Mouse (Mus musculus) frontal cortex, adult (tissue): Measurements from ENCODE around the gene Rnf123.

Source experiments
- ATAC-seq: cut with Nextera tagmentation; 2 replicates; pipeline ENCODE4 v1.9.2; 2017; ENCODE audit warnings: mild to moderate bottlenecking, moderate library complexity, mixed read lengths; ENCODE audit not compliant: low TSS enrichment

Gene Rnf123

DNA sequence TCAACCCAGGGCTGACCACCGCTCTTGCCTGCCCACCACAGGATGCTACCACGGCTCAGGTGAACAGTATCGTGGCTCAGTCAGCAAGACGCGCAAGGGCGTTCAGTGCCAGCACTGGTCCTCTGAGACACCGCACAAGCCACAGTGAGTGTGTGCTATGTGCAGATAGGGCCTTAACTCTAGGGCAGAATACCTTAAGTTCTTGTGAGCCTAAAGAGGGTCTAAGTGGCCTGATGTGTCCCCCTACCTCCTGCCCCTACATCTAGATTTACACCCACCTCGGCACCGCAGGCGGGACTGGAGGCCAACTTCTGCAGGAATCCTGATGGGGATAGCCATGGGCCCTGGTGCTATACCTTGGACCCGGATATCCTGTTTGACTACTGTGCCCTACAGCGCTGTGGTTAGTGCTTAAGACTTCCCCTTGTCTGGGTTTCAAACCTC, at the start of gene Rnf123:
Gene Rnf123 (minus strand): TSS at position 359 of the 444 bp plus-strand sequence.
- ATAC-seq = no peak

DNA sequence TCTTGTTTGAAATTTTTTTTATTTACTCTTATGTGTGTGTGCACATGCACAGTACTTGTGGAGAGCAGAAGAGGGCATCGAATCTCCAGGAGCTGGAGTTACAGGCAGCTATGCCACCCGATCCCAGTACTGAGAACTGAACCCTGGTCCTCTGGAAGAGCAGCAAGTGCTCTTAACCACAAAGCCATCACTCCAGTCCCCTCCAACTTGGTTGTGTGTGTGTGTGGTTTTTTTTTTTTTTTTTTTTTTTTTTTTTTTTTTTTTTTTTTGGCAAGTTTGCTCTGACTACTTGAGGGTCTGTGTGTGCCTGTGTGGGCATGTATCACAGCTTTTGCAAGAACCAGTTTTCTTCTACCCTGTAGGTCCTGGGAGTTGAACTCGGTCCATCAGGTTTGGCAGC, 49.2 kb upstream of the Rnf123 start:
- ATAC-seq = no peak

DNA sequence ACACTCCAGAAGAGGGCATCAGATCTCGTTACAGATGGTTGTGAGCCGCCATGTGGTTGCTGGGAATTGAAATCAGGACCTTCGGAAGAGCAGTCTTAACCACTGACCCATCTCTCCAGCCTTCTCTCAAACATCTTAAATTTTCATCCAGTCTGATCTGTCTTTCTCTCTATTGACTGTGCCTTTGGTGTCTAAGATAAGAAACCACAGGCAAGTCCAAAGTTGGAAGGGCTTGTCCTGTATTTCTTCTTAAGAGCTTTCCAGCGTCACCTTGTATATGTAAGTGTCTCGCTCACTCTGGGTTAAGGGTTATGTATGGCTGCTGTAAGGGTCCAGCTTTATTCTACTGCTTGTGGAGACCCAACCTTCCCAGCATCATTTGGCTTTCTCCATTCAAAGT, 48.4 kb upstream of the Rnf123 start:
- no peak for ATAC-seq

DNA sequence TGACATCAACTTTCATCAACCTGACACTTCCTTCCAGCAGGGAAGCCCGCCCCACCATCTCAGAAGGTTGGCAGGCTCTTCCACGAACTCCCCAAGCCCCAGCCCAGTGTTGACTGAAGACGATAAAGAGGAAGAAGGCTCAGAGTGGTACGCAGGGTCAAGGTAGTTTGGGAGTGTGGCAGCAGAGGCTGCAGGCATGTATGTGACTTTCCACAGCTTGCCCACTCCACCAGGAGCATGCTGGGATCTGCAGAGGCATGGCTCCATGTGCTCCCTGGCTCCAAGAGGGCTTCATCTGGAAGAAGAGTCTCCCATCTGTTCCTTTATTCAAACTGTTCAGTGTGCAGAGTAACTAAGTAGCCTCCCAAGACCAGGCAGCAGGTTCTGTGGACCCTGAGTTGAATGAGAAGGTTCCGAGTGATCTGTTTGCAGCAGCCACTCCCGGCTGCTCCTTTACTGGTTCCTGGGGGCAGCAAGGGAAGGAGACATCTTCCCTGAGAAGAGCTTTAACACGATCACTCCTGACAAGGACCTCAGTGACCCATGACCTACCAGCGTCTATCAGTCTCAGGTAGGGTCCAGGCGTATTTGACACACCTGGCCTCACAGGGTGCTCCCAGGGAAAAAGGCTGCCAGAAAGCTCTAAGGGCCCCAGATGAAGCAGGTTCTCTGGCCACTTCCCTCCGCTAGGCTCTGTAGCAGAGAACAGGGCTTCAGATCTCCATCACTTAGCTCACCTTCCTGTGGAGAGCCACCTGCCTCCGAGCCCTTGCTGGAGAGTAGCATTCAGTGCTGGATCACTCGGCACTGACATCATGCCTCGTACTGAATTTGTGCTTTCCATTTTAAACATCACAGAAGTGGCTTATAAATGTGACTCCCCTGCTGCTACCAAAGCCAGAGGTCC, 46.1 kb upstream of the Rnf123 start:
- peak; percentile 21; the same call in 1 of the 2 replicates for ATAC-seq

DNA sequence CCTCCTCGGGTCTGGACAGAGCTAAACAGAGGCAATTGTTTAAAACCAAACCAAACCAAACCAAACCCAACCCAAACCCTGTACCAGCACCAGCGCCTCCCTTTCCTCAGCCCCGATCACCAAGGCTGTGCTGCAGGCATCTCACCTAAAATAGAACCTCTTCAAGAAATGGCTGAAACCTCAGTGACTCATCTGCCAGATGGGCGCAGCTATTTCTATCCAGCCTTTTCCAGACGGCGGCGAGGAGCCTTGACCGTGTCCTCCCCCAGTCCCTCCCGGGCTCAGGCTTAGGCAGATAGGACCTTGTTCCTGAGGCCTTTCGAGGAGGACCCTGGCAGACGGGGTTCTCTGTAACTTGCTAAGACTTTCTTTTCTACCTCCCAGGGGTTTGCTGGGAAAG, 45.1 kb upstream of the Rnf123 start:
- peak; percentile 74 for ATAC-seq

DNA sequence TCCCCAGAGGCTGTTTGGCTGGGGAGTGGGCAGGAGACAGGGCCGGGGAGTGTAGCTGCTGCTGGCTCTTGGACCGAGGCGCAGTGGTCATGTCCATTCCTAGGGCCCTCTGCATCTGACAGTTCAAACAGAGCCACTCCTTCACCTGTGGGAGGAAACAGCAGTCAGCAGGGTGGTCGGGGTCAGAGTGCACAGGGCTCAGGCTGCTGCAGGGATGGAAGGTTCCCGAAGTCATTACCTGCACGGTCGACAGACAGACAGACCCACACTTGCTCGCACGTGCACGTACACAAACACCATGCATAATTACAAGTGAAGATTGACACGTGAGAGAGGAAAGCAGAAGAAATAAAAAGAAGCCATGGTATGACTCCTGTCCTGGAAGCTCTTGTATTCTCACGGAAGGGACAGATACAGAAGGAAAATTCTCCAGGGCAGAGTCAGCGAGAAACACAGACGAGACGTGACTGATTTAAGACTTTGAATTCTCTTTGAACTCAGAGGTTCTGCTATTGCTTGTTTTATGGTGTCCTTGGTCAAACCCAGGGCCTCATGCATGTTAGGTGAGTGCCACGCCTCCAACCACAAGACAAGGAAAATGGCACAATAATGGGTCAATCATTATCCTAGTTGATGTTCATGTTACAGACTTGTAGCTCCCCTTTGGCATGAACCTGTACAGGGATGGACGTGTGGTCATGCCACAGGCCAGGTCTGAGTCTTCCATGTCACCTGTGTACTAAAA, 43.5 kb upstream of the Rnf123 start:
- ATAC-seq = no peak

DNA sequence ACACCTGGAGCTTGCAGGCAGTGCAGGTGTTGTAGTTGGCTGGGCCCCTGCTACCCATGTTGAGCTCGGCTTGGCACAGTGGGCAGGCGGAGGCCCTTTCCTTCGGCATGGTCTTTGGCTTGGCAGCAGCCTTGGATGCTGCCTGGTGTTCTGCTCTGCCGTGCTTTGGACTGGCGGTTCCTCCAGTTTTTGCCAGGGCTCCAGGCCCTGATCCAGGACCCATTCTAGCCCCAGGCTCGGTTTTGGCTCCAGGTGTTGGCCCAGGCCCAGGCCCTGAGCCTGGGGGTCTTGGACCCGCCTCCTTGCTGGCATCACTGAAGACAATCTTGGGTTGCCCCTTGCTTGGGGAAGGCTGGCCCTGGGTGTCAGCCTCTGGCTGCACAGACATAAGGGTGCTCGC, 42.6 kb upstream of the Rnf123 start:
- no peak for ATAC-seq

DNA sequence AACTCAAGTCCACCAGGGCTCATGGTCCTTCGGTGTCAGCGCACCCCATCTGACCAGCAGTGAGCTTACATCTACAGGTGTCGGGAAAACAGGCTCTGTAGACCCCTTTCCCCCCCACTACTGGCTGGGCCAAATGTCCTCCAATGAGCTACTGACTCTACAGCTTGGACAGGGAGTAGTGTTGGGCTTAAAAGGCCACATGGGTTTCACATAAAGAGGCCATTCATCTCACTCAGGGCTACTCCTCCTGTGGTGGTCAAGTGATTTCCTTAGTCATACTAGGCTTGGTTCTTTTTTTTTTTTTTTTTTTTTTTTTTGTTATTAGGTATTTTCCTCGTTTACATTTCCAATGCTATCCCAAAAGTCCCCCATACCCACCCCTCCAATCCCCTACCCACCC, 40.8 kb upstream of the Rnf123 start:
- no peak for ATAC-seq

DNA sequence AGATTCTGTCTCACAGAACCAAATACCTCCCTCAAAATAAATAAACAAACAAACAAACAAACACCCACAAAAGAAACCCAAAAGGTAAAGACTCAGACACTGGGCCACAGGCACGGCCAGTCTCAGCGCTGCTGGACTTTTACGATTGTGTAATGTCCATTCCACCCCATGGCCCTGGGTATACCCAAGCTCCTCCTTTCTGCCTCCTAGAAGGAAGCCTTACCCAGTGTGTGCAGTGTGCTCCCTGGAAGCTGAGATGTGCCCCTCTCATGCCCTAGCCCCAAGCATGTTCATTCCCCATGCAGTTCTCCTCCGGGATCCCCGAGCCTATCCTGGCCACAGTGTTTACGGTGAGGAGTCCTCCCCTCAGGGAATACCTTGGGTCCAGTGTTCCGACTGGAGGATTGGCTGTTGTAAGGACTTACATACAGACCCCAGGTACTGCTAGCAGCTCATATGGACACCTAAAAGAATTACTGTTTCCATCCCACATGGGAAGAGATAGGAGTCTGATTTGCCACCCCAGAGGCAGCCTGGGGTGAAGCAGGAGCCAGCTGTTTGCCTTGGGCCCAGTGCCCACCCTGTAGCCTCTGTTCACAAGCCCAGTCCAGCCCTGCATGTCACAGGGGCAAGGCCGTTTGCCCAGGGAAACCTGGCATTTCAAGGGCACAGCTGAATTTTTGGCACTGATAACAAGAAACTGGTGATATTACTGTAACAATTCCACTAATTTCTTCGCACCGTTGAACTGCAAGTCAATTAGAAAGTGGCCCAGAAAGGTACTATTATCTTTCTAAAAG, 38.2 kb upstream of the Rnf123 start:
- ATAC-seq = no peak

DNA sequence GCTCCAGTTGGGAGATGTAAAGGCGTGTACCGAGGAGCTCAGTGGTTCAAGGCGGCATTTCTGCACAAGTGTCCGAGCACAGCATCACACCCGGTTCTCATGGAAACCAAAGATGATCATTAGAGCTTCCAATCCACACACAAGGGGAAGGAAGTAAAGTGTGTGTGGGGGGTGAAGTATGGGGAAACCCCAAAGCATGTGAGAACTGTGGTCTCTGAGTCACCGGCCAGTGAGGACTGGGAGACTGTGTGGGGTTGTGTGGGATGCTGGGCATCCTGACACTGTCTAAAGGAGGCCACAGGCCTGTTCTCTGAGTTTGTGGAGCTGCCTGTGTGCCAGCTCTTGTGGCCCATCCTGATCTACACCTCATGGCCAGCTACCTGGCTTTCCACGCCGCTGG, 37.5 kb upstream of the Rnf123 start:
- no peak for ATAC-seq

DNA sequence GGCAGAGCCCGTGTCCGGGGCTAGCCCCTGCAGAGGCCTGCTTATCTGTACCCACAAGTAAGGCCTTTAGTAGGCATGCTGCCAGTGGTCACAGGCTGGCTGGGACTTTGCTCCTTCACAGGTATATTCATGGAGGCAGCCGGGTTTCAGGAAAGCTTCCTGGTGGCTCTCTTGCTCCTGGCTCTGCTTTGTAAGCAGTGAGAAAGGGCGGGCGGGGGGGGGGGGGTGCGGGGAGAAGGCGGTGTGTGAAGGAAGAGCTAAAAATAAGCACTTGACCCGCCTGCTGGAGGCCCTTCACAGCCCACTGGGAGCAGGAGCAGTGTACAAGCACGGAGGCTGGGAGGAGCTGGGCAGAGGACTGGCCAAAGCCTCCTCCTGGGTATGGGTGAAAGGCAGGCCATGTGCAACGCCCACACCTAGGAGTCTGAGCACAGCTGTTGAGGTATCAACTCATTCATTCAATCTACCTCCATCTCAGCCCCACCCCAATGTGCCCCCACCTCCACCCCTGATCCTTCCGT, 36.8 kb upstream of the Rnf123 start:
- peak; percentile 10; the same call in 1 of the 2 replicates for ATAC-seq

DNA sequence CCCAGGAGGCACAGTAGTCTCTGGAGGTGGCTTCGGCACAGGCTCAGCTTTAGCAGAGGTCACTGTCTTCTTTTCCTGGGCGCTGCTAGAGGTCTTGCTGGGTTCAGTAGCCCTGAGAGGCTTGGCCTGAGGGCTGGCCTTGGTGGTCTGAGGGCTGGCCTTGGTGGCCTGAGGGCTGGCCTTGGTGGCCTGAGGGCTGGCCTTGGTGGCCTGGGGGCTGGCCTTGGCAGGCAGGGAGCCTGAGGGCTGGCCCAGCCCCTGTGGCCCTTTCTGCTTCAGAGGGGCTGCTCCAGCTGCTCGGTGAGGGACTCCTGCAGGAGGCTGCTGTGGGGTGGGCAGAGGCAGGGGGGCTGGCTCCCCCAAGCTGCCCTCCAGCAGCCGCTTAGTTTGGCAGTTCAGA, 34.0 kb upstream of the Rnf123 start:
- no peak for ATAC-seq

DNA sequence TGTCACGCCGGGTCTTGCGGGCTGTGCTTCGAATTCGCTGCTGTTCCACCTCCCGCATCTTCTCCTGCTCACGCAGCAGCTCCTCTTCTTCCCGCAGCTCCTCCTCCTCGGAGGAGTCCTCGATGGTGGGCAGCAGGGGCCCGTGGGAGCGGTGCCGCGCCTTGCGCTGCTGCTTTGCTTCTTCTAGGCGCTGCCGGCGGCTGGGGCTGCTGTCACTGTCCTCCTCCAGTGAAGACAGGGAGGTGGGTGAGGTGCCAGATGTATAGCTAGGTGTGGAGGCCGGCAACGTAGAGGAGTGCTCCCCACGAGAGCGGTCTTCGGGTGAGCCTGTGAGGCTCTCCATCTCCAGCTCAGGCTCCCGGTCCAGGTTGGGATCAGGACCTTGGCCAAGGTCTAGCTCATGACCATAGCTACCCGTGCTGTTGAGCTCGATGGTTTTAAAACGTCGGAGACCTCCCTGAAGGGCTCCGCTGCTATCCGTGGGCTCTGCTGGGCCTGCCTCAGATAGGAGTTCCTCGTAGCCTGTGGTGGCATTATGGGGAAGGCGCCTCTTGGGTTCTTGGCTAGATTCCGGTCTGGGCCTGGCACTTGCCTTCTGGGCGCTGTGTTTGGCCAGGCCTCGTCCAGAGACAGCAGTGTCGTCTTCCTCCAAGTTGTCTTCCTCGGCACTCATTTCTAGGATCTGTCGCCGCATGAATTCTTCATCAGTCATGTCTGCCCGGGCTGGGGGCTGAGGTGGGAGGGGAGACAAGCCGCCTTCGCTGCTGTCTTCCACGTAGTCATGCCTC, 32.3 kb upstream of the Rnf123 start:
- ATAC-seq = peak; percentile 61

DNA sequence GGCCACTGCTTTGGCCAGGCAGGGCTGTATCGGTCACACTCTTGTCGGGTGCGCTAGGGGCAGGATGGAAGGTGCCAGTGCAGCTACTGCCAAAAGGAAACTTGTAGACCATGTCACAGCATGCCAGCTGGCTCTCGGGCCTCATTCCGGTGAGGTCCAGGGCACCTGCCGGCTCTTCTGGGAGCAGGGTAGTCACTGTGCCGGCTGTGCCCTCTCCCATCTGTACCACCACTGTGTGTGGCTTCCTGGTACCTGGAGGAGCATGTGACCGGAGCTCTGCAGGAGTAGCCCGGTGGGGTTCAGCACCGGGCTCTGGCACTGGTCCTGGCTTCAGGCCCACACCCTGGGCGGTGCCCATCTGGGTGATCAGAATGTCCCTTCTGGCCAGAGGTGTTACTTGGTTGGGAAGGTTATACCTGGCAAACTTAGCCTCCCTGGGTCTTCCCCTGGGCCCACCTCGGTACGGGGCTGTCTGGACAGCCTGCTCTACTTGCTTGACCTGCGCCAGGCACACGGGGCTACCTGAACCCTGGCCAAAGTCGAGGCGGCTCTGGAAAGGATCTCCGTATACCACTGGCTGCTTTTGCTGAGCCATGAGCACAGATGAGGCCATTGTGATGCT, 29.7 kb upstream of the Rnf123 start:
- ATAC-seq = no peak

DNA sequence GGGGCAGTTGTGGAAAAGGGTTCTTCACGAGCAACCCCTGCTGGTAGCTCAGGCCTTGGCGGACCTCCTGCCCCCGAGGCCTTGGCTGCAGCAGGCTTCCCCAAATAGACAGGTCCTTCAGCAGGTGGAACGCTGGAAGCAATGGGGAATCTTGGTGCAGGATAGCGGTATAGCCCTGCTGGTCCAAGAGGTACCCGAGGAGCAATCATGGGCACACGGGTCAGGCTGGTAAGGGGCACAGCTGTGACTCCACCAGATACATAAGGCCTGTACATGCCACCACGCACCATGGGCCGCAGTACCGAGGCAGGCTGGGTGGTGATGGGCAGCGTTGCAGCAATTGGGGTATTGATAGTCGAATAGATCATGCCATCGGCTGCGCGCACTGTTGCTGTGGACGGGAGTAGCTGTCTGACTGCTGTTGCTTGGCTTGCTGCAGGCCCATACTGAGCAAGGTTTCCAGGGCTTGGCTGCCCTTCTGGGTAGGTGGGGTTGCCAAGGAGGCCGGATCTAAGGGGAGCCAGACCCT, 28.5 kb upstream of the Rnf123 start:
- ATAC-seq = no peak

DNA sequence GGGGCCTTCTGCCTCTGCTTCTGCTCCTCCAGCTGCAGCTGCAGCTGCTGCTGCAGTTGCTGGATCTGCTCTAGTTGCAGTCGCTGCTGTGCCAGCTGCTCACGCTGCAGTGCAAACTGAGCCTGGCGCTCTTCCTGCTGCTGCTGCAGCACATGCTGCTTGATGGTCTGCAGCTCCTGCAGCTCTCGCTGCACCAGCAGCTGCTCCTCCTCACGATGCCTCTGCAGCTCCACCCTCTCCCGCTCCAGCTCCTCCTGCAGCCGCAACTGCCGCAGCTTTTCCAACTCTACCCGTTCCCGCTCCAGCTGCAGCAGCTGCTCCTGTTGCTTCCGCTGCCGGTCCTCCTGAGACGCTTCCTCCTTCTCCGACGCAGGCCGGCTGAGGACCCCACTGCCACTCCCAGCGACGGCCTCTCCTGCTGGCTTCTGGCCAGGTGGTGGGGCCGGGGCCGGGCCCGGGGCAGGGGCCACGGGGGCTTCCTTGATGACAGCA, 28.0 kb upstream of the Rnf123 start:
- no peak for ATAC-seq

DNA sequence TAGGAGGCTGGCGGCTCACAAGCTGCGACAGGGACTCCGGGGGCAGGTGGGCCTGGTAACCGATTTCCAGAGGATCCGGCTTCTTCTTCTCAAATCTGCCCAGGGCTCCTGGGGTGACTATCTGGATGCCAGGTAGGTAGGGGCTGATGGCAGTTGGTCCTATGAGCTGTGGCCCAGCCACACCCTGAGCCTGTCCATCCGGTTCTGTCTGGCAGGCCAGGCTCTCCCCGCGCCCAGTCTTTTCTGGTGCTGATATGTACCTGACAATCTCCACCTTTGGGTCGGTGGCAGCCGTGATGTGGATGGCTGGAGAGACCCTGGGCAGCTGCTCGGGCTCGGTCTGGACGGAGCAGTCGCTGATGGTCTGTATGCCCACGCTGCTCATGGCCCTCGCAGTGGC, 27.0 kb upstream of the Rnf123 start:
- ATAC-seq = no peak

DNA sequence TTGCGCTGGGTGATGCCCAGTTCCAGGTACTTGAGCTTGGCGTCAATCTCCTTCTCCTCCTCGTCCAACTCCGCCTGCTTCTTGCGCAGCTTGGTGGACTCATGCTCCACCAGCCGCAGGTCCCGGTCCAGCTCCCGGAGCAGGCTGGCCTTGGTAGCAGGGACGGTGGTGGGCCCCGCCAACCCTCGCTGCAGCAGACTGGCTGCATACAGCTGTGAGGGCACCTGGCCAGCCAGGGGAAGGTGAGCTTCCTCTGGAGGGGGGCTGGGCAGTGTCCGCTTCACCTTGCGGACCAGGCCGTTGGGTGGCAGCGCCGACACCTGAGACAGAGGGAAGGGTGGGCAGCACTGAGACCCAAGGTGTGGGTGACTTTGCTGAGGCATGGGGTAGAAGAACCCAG, 24.7 kb upstream of the Rnf123 start:
- no peak for ATAC-seq

DNA sequence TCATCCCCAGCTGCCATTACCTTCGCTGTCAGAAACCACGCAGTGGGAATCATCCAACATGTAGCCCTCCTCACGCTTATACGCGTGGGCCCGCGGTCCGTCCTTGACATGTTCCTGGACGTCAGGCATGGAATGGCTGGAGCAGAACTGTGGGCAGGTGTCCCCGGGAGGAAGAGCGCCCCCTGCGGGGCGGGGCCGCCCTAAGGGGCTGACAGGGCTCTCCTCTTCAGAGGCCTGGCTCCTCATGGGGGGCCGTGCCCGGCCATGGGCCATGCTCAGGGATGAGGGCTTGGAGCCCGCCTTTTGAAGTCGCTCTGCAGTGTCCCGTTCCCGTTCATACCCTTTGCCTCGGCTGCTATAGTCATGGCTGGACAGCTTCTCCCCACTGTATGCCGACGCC, 22.9 kb upstream of the Rnf123 start:
- ATAC-seq = no peak

DNA sequence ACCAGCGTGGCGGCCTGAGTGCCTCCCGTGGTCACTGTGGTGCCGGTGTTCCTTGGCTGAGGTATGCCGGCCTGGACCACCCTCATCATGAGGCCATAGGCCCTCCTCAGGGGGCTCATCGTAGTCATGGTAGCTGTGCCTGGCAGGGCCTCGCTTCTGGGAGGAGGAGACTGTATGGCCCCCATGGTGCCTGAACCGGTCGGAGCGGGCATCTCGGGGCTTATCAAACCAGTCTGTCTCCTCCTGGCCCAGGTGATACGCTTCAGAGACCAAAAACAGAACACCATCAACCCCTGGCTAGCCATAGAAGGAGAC, 22.4 kb upstream of the Rnf123 start:
- no peak for ATAC-seq
